Mouse (Mus musculus) neural tube, embryonic 11.5 days (tissue): ENCODE results near the gene Mavs. TPM values are rescaled to one million over a fixed set of nuclear protein-coding genes. Genes with fewer than 3 reads are reported as not detected.

Experiments
- ATAC-seq: fragments of 200-750 bp; cut with Nextera tagmentation; 2 replicates; pipeline ENCODE4 v1.8.0; 2017; ENCODE audit warnings: moderate number of reproducible peaks, mild to moderate bottlenecking, moderate TSS enrichment, moderate library complexity; ENCODE audit not compliant: insufficient read depth, low FRiP score, low TSS enrichment
- DNase-seq: peaks from one replicate; pipeline ENCODE4 v3.0.0-alpha.2; 2015; ENCODE audit warnings: low spot score
- H3K27ac ChIP-seq: fragments of 300-500 bp; sonication (generic); 2 replicates; pipeline ENCODE4 v1.5.1; 2014; ENCODE audit warnings: low read depth, mild to moderate bottlenecking, low read length
- H3K27me3 ChIP-seq: fragments of 300-500 bp; sonication (generic); 2 replicates; pipeline ENCODE4 v1.6.1; 2014; ENCODE audit warnings: mild to moderate bottlenecking, low read length, mixed read lengths; ENCODE audit not compliant: control insufficient read depth, insufficient read depth
- H3K36me3 ChIP-seq: fragments of 300-500 bp; sonication (generic); 2 replicates; pipeline ENCODE4 v1.6.1; 2014; ENCODE audit warnings: mild to moderate bottlenecking, low read length, moderate library complexity, mixed read lengths; ENCODE audit not compliant: control insufficient read depth, insufficient read depth
- H3K4me1 ChIP-seq: fragments of 300-500 bp; sonication (generic); 2 replicates; pipeline ENCODE4 v1.6.1; 2014; ENCODE audit warnings: low read length, mixed read lengths; ENCODE audit not compliant: control insufficient read depth, insufficient read depth
- H3K4me2 ChIP-seq: fragments of 300-500 bp; sonication (generic); 2 replicates; pipeline ENCODE4 v1.6.1; 2014; ENCODE audit warnings: low read depth, mild to moderate bottlenecking, moderate library complexity
- H3K4me3 ChIP-seq: fragments of 300-500 bp; sonication (generic); 2 replicates; pipeline ENCODE4 v1.5.1; 2014; ENCODE audit warnings: low read depth, low read length
- H3K9ac ChIP-seq: fragments of 300-500 bp; sonication (generic); 2 replicates; pipeline ENCODE4 v1.6.1; 2014; ENCODE audit warnings: mild to moderate bottlenecking, low read length
- H3K9me3 ChIP-seq: fragments of 300-500 bp; sonication (generic); 2 replicates; pipeline ENCODE4 v1.6.1; 2016; ENCODE audit warnings: low read length; ENCODE audit not compliant: control insufficient read depth
- WGBS: fragments of 180-500 bp; shearing (Covaris S2); extraction: QIAGEN DNeasy Blood & Tissue Kit; methylation state at CpG from one replicate; pipeline ENCODE4 v1.1.7; 2014; 5-methylcytosine and 5-hydroxymethylcytosine counted together
- polyA plus RNA-seq: library from polyadenylated mRNA; unstranded; fragments of >200 nt; fragmentation: Nextera tagmentation; extraction: Ambion mirVana; gene quantifications from 2 replicates; pipeline ENCODE4 v1.2.1, GENCODE M21; 2014

The Mavs gene
- polyA plus RNA-seq, 1 experiment from 2014 or later, result 15.2 TPM

GRCm38 (mm10) chr2:131208356-131208755, 25.5 kb upstream of the Mavs start:
- peaks cover 5% of the 10 kb centered on the region; the same call in 1 of the 2 replicates for H3K4me1 ChIP-seq
- DNase-seq (no peak), ATAC-seq (no peak)
- H3K4me3 ChIP-seq, result no peak overlapping the region
- no peaks in the 10 kb centered on the region for H3K9me3 ChIP-seq
- no peak overlapping the region for H3K27ac ChIP-seq
- H3K36me3 ChIP-seq, result no peaks in the 10 kb centered on the region
- H3K27me3 ChIP-seq, result no peaks in the 10 kb centered on the region
- WGBS, result 100% methylated on average over 2 of the region's 2 CpGs
- no peak overlapping the region for H3K4me2 ChIP-seq
- H3K9ac ChIP-seq, result no peak overlapping the region

- DNase-seq (no peak), ATAC-seq (no peak; the same call in 1 of the 2 replicates)
- no peaks in the 10 kb centered on the region; the same call in 1 of the 2 replicates for H3K36me3 ChIP-seq
- H3K4me2 ChIP-seq, result peak overlapping the region; percentile 67; the same call in 1 of the 2 replicates
- WGBS, result 76% methylated on average over 4 of the region's 4 CpGs
- peaks cover 5% of the 10 kb centered on the region; the same call in 1 of the 2 replicates for H3K4me1 ChIP-seq
- H3K4me3 ChIP-seq, result peak overlapping the region; percentile 57
- no peak overlapping the region; the same call in 1 of the 2 replicates for H3K27ac ChIP-seq
- no peaks in the 10 kb centered on the region for H3K27me3 ChIP-seq
- H3K9me3 ChIP-seq, result no peaks in the 10 kb centered on the region
- H3K9ac ChIP-seq, result peak overlapping the region; percentile 73; the same call in 1 of the 2 replicates
Measured at GRCm38 (mm10) chr2:131209125-131209795, 24.6 kb upstream of the Mavs start.

- Histone ChIP-seq H3K4me2 (peak overlapping the region; percentile 67), H3K4me1 (peaks cover 5% of the 10 kb centered on the region; the same call in 1 of the 2 replicates), H3K36me3 (no peaks in the 10 kb centered on the region; the same call in 1 of the 2 replicates), H3K4me3 (peak overlapping the region; percentile 57), H3K9me3 (no peaks in the 10 kb centered on the region), H3K27me3 (no peaks in the 10 kb centered on the region), H3K9ac (peak overlapping the region; percentile 73), H3K27ac (peak overlapping the region; percentile 85)
- DNase-seq (peak; percentile 96), ATAC-seq (peak; percentile 96)
- whole genome bisulfite sequencing, result 2% methylated on average over 50 of the region's 50 CpGs
Measured at GRCm38 (mm10) chr2:131209969-131210792, 23.7 kb upstream of the Mavs start.

- WGBS, result 80% methylated on average over 9 of the region's 9 CpGs
- H3K27ac ChIP-seq, result no peak overlapping the region
Measured at GRCm38 (mm10) chr2:131211026-131211615, 22.7 kb upstream of the Mavs start.

GRCm38 (mm10) chr2:131213773-131214172, 20.1 kb upstream of the Mavs start:
- no peak overlapping the region for H3K4me3 ChIP-seq
- no peak overlapping the region for H3K4me2 ChIP-seq
- ATAC-seq (no peak), DNase-seq (no peak)
- H3K4me1 ChIP-seq, result peaks cover 5% of the 10 kb centered on the region; the same call in 1 of the 2 replicates
- no peaks in the 10 kb centered on the region for H3K27me3 ChIP-seq
- no peaks in the 10 kb centered on the region for H3K9me3 ChIP-seq
- no peak overlapping the region for H3K9ac ChIP-seq
- WGBS, result 87% methylated on average over 7 of the region's 7 CpGs
- H3K27ac ChIP-seq, result no peak overlapping the region
- no peaks in the 10 kb centered on the region; the same call in 1 of the 2 replicates for H3K36me3 ChIP-seq

More at GRCm38 (mm10) chr2:131211026-131211615, 22.7 kb upstream of the Mavs start:
- no peaks in the 10 kb centered on the region; the same call in 1 of the 2 replicates for H3K36me3 ChIP-seq
- H3K9ac ChIP-seq, result peak overlapping the region; percentile 73
- peak overlapping the region; percentile 67 for H3K4me2 ChIP-seq
- H3K4me3 ChIP-seq, result peak overlapping the region; percentile 57
- DNase-seq (no peak), ATAC-seq (no peak)
- no peaks in the 10 kb centered on the region for H3K27me3 ChIP-seq
- H3K4me1 ChIP-seq, result peaks cover 5% of the 10 kb centered on the region; the same call in 1 of the 2 replicates
- no peaks in the 10 kb centered on the region for H3K9me3 ChIP-seq

- H3K9me3 ChIP-seq, result no peaks in the 10 kb centered on the region
- no peaks in the 10 kb centered on the region; the same call in 1 of the 2 replicates for H3K36me3 ChIP-seq
- ATAC-seq (no peak), DNase-seq (no peak)
- no peak overlapping the region for H3K9ac ChIP-seq
- no peak overlapping the region for H3K27ac ChIP-seq
- no peak overlapping the region for H3K4me3 ChIP-seq
- no peaks in the 10 kb centered on the region for H3K27me3 ChIP-seq
- H3K4me1 ChIP-seq, result no peaks in the 10 kb centered on the region; the same call in 1 of the 2 replicates
- 87% methylated on average over 7 of the region's 7 CpGs for WGBS
- H3K4me2 ChIP-seq, result no peak overlapping the region
Measured at GRCm38 (mm10) chr2:131215941-131216858, 17.7 kb upstream of the Mavs start.

GRCm38 (mm10) chr2:131220030-131220429, 13.8 kb upstream of the Mavs start:
- H3K4me3 ChIP-seq, result no peak overlapping the region
- H3K4me1 ChIP-seq, result no peaks in the 10 kb centered on the region
- no peak overlapping the region for H3K27ac ChIP-seq
- WGBS, result 83% methylated on average over 4 of the region's 4 CpGs
- H3K36me3 ChIP-seq, result no peaks in the 10 kb centered on the region
- ATAC-seq, result no peak
- H3K27me3 ChIP-seq, result no peaks in the 10 kb centered on the region
- DNase-seq, result no peak
- H3K4me2 ChIP-seq, result no peak overlapping the region
- no peaks in the 10 kb centered on the region for H3K9me3 ChIP-seq
- no peak overlapping the region for H3K9ac ChIP-seq
